Mouse (Mus musculus) left cerebral cortex, postnatal 14 days (tissue): ENCODE data around the gene Xylt1. TPM values are rescaled to one million over a fixed set of nuclear protein-coding genes. Genes with fewer than 3 reads are reported as not detected.

Source experiments
- DNase-seq, 2 experiments: peaks; one replicate each; pipeline ENCODE4 v3.0.0; 2021 to 2022; ENCODE audit warnings: low spot score in 2 of 2, mixed read lengths in 1 of 2
- intact Hi-C: fragments of 180-260 bp; cut with DNase I; formaldehyde crosslinking; loops from one replicate; pipeline ENCODE4 v1.15.1; 2025
- total RNA-seq, 2 experiments: library from RNA; stranded (reverse); gene quantifications; 2 replicates each; pipeline ENCODE4 v1.2.3; 2021

Gene Xylt1
- total RNA-seq, 2 experiments from 2014 or later: 52.9 to 53.8 TPM

- DNase-seq: peak in 1 of 2 experiments; percentile 31
- intact Hi-C loops: loop anchor here (5.0 kb wide), 1 partner anchor 240 kb away; the partner anchor contains the start of gene Xylt1
These were observed 242.0 kb downstream of the Xylt1 start for GRCm38 (mm10) chr7:117622769-117623168.

GRCm38 (mm10) chr7:117628791-117629190 lies 248.0 kb downstream of the Xylt1 start:
- intact Hi-C loops: no loop called here

GRCm38 (mm10) chr7:117630657-117631056 lies 249.9 kb downstream of the Xylt1 start:
- peak; percentile 31 to 33 for DNase-seq
- intact Hi-C loops: no loop called here

More at GRCm38 (mm10) chr7:117628791-117629190, 248.0 kb downstream of the Xylt1 start:
- DNase-seq: no peak

DNA sequence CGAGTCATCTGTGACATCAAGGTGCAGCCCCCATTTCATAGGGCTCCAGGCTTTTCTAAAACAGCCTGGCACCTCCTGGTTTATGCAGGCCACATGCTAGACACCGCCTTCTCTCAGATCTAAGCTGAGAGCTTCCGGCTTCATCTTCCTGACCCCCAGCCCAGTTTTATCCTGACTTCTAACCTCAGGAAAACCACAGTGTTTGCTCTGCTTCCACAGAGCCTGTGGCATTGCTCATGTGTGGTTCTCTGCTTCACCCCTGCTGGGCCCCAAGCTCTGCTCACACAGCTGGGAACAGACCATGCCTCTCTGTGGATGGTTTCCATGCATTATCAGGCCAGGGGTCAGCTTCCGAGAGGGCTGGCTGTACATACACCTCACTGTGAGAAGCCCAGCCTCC lies 254.8 kb downstream of the Xylt1 start:
- no peak for DNase-seq
- intact Hi-C loops: no loop called here

GRCm38 (mm10) chr7:117636713-117637112 lies 255.9 kb downstream of the Xylt1 start:
- no peak for DNase-seq
- intact Hi-C loops: no loop called here

DNA sequence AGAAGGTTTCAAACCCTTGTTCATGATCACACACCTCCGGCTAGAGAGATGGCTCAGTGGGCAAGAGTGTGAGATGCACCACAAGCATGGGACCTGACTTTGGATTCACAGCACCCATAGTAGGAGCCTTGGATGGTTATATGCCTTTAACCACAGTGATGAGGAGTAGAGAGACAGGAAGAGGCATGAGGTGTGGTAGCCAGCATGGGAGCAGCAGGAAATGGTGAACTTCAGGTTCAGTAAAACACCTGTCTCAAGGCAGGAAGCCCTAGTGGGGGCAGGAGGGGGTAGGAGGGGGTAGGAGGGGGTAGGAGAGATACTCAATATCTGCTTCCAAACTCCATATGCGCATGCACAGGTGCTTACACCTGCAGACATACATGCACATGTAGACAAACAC lies 257.2 kb downstream of the Xylt1 start:
- DNase-seq: no peak
- intact Hi-C loops: no loop called here

DNA sequence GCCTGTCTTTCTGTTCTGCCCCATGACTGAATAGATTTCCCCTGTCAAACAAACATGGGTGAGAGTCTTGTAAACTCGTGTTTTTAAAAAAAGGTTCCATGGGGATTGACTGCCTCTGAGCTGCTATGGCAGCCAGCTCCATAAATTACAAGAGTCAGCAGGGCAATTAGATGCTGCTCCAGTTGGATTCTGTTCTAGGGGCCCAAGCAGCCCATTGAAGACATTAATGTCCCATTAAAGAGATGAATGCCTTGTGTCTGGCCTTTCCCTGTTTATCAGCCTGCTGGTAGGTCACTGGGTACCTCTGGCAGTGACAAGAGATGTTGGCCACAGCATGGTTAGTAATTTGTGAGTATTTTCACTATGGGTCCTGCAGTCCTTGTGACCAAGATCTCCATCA lies 271.9 kb downstream of the Xylt1 start:
- no peak for DNase-seq
- intact Hi-C loops: no loop called here

- intact Hi-C loops: no loop called here
- DNase-seq: peak in 1 of 2 experiments; percentile 35
These were observed 275.0 kb downstream of the Xylt1 start for GRCm38 (mm10) chr7:117655732-117656131.

DNA sequence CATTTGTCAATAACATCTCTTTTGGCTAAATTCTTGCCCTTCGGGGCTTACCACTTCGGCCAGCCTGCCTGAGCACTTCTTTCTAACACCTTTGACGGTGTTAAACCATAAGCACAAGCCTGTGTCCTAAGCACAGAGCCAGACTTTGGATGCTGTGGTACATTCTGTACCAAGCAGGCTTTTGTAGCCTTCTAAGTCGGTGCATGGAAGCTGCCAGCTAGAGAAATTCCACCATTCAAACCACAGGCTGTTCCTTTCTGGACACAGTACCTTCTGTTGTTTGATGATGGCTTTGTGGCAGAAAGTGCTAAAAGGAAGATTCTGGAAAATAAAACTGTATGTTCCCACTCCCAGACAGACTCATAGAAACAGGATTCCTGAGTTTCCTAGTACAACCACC lies 277.4 kb downstream of the Xylt1 start:
- DNase-seq: peak; percentile 27 to 41
- intact Hi-C loops: no loop called here

DNA sequence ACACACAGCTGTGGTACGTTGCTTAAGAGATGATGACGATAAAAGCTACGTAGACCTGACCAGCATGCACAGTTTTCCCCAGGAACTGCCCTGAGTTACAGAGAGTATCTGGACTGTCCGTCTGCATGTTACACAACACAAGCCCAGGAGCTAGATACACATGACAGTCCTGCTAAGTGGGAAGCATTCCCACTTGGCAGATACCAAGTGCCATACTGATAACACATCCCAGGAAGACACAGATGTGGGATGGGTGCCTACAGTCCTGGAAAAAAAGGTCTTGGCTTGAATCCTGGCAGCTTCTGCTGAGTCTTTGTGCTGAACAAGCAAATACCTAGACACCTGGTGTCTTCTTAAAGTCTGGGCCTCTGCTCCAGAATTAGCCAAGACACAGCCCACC lies 278.0 kb downstream of the Xylt1 start:
- intact Hi-C loops: no loop called here
- no peak for DNase-seq

DNA sequence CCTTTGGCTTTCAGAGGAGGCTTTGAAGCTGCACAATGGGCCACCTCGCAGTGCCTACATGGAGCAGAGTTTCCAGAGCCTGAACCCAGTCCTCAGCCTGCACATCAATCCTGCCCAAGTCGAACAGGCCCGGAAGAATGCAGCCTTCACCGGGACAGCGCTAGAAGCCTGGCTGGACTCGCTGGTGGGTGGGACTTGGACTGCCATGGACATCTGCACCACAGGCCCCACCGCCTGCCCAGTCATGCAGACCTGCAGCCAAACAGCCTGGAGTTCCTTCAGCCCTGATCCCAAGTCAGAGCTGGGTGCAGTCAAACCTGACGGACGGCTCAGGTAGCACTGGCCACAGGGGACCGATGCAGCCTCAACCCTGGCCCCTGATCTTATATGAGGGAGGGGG lies 286.5 kb downstream of the Xylt1 start:
- DNase-seq: no peak
- intact Hi-C loops: no loop called here

- intact Hi-C loops: no loop called here
- DNase-seq: no peak
These were observed 287.4 kb downstream of the Xylt1 start for GRCm38 (mm10) chr7:117668226-117668625.

DNA sequence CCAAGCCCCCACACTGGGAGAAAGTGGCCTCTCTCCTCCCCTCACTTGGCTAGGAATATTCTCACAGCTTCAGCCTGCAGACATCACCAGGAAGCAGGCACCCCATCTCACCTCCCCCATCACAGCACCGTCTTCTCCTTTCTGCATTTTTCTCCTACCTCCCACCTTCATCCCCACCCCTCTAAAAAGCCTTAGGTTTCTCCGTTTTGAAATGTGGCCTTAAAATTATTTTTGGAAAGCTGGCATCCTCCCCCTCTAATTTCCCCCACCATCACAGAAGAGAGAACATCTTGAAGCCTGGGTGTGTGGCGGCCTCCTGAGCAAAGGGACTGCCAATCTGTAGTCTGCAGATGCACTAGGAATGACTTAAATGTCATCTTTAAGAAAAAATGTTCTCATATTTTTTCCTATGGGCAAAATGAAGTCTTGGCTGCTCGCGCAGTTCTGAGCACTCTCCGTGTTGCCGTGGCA lies 291.4 kb downstream of the Xylt1 start:
- intact Hi-C loops: no loop called here

GRCm38 (mm10) chr7:117686120-117686996 lies 305.6 kb downstream of the Xylt1 start:
- DNase-seq: no peak
- intact Hi-C loops: no loop called here

More for the DNA sequence above, 291.4 kb downstream of the Xylt1 start:
- DNase-seq: peak; percentile 71 to 89

GRCm38 (mm10) chr7:117686997-117687302 lies 306.2 kb downstream of the Xylt1 start:
- intact Hi-C loops: no loop called here
- no peak for DNase-seq

DNA sequence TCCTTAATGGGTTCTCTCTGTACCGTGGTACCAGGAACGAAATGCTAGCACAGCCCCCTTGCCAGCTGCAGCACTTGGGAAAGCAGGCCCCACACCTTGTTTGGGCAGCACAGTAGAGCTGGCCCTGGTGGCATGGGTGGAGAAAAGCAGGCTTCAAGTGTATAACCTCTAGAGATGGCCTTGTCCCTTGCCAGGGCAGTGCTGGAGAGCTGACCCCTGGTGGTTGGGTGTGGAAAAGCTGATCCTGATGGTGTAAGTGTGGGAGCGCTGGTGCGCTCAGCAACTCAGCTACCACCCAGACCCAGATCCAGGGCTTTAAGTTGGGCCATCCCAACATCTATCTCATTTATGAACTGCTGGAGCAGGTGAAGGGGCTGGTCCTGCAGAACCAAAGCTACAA lies 314.8 kb downstream of the Xylt1 start:
- intact Hi-C loops: no loop called here

GRCm38 (mm10) chr7:117697681-117698080 lies 316.9 kb downstream of the Xylt1 start:
- intact Hi-C loops: no loop called here
- DNase-seq: no peak

More for the DNA sequence above, 314.8 kb downstream of the Xylt1 start:
- DNase-seq: no peak

DNA sequence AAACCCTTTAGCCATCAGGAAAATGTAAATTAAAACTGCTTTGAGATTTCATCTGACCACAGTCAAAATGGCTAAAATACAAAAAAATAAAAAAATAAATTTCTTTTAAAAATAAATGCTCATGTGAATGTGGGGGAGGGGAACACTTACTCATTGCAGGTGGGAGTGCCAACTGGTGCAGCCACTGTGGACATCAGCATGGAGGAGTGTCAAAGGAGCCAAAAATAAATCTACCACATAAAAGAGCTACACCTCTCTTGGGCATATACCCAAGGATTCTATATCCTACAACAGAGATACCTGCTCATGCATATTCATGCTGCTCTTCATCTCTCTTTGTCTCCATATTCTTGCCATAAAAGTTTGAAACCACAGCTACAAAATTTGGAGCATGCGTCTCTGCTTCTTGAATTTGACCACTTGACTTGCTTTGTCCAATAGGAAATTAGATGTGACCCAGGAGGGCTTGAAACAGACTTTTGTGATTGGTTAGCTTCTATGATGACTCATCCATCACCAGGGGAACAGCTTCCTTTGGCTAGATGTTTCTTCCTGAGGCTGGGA lies 317.9 kb downstream of the Xylt1 start:
- no peak for DNase-seq
- intact Hi-C loops: no loop called here

DNA sequence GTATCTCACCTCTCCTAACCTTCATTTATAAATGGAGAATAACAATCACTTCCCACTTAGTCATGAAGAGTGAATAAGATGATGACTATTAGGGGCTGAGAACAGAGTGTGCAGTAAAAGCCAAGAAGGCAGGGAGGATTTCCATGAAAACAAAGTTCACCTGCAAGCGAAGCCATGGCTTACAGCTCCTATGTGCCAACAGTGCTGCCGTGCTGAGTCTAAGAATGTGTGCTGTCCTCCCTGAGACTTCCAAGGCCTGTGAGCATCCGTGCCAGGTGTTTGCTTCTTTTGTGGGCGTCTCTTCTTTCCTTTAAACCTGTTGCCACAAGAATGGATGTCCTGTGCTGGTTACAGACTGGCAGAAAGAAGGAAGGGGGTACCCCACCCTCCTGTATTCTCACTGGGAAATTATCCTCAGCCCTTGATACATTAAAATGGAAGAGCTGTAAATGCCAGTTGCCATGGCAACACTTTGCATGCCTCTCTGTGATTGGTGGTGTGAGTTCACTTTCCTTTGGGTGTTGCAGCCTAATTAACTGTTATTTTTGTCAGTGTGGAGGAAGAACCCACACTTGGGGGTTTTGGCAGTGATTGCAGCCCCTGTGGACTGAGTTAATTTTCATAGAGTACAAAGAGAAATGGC lies 318.7 kb downstream of the Xylt1 start:
- intact Hi-C loops: no loop called here
- peak; percentile 79 to 87 for DNase-seq

DNA sequence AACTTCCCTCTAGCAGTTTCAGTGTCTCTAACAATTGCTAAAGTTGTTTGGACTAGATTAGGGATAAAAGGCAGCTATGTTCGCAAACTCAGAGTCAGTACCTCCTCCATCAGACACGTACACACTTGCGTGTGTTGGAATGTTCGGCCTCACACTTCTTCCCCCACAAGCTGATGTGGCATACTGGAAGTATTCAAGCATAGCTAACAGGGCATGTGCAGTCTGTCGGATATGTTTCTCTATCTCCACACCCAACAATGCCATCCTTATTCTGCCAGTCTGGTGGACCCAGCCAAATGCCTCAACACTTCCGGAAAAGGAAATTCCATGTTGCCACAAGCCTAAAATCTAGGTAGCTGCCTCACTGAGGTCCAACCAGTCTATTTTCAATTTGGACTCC lies 319.3 kb downstream of the Xylt1 start:
- peak; percentile 28 to 48 for DNase-seq
- intact Hi-C loops: no loop called here
